Mouse (Mus musculus) gastrocnemius, adult 8-10 months (tissue): ENCODE measurements at regions not wholly inside any gene's neighbourhood (a gene's known extent, or its start where the extent isn't known, plus 50 kb on each side); places are given as distances from the start of the nearest gene placed in this dataset.

ENCODE experiments used
- DNase-seq, 2 experiments: peaks; one replicate each; pipeline ENCODE4 v3.0.0; 2022; ENCODE audit warnings: low spot score in 2 of 2

GRCm38 (mm10) chr2:148279200-148279599, 115.9 kb upstream of the Sstr4 start:
- no peak for DNase-seq

- DNase-seq: no peak
Measured at GRCm38 (mm10) chr2:148290326-148290725, 104.8 kb upstream of the Sstr4 start.

- DNase-seq: no peak
Measured at GRCm38 (mm10) chr2:148292442-148292841, 102.7 kb upstream of the Sstr4 start.

GRCm38 (mm10) chr2:148292895-148293294, 102.2 kb upstream of the Sstr4 start:
- DNase-seq: no peak

- DNase-seq: no peak
Measured at GRCm38 (mm10) chr2:148300879-148301278, 94.3 kb upstream of the Sstr4 start.

- no peak for DNase-seq
Measured at GRCm38 (mm10) chr2:148312255-148312654, 82.9 kb upstream of the Sstr4 start.

- no peak for DNase-seq
Measured at GRCm38 (mm10) chr2:148320896-148321295, 74.2 kb upstream of the Sstr4 start.

GRCm38 (mm10) chr2:148325362-148325761, 69.8 kb upstream of the Sstr4 start:
- no peak for DNase-seq

- no peak for DNase-seq
Measured at GRCm38 (mm10) chr2:148325854-148326387, 69.2 kb upstream of the Sstr4 start.

GRCm38 (mm10) chr2:148326414-148326813, 68.7 kb upstream of the Sstr4 start:
- no peak for DNase-seq

- DNase-seq: no peak
Measured at GRCm38 (mm10) chr2:148327552-148327951, 67.6 kb upstream of the Sstr4 start.

- no peak for DNase-seq
Measured at GRCm38 (mm10) chr2:148330368-148330767, 64.8 kb upstream of the Sstr4 start.

- no peak for DNase-seq
Measured at GRCm38 (mm10) chr2:148334555-148334954, 60.6 kb upstream of the Sstr4 start.

GRCm38 (mm10) chr2:148336626-148337025, 58.5 kb upstream of the Sstr4 start:
- DNase-seq: no peak

- no peak for DNase-seq
Measured at GRCm38 (mm10) chr2:148338308-148338768, 56.8 kb upstream of the Sstr4 start.

GRCm38 (mm10) chr2:148338894-148339293, 56.2 kb upstream of the Sstr4 start:
- no peak for DNase-seq

GRCm38 (mm10) chr2:148344193-148344592, 51.0 kb upstream of the Sstr4 start:
- no peak for DNase-seq
